Mouse (Mus musculus) large intestine, adult 2 months (tissue): Measurements from ENCODE around the gene Ugt1a6a. TPM values are rescaled to one million over a fixed set of nuclear protein-coding genes. Genes with fewer than 3 reads are reported as not detected.
A peak's percentile ranks its signal among the peaks of the same experiment; 100 is the strongest.
"Not testable (repeated sequence)": the region's sequence is repeated elsewhere in the genome, so short reads cannot be mapped to it uniquely, and the experiment has no call there.

ENCODE experiments used
- DNase-seq: peaks from one replicate; pipeline ENCODE4 v3.0.0-alpha.2; 2012; ENCODE audit warnings: low read depth, low spot score
- WGBS: fragments of 180-500 bp; shearing (Covaris S2); methylation state at CpG from one replicate; pipeline ENCODE4 v1.1.7; 2018; 5-methylcytosine and 5-hydroxymethylcytosine counted together
- polyA plus RNA-seq: library from polyadenylated mRNA; depleted of rRNA; stranded (reverse); fragments of >200 nt; gene quantifications from 2 replicates; pipeline ENCODE4 v1.2.3, GENCODE M21; 2012

The Ugt1a6a gene
- polyA plus RNA-seq, 1 experiment: 3.0 TPM

DNA sequence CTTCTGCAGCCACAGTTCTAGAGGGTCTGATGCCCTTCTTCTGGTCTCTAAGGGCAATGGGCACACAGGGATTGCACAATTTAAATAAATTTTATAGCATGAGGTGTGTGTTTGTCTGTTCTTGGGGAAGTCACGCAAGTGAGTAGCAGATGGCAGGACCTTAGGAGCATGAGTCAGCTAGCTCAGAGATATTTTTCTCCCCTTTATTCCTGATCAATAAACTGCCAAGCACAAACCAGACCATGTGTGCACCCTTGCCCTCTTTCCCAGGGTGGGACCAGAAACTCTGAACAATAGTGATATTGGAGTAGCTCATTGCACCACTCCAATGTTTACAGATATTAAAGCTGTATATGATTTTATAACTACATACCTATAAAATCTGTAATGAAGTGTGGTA lies 4.4 kb upstream of the Ugt1a6a start:
- not testable (repeated sequence) for DNase-seq
- 24% methylated on average over 1 of the region's 1 CpGs for WGBS

DNA sequence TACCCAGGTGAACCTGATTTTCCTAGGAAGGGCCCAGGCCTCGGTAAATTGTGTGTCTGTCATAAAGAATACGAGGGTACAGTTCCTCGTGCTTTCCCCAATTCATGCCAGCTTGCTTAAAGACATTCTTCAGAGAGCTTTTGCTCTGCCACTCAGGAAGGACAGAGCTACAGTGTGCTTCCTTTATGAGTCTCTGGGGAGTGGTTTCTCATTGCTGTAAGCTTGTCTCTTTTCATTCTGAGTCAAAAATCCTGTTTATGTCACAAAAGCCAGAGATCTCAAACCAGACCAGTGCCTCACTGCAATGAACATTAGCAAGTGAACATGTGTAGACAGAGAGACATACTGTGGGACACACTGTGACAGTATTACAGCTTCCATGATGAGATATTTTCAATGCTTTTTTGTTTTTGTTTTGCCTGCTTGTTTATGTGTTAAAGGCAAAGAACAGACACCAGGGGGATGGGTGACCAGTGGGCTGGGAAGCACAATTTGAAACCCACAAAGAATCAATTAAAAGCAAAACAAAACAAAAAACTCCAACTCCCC lies 627 bp upstream of the Ugt1a6a start:
- DNase-seq: no peak
- 10% methylated on average over 3 of the region's 3 CpGs for WGBS

DNA sequence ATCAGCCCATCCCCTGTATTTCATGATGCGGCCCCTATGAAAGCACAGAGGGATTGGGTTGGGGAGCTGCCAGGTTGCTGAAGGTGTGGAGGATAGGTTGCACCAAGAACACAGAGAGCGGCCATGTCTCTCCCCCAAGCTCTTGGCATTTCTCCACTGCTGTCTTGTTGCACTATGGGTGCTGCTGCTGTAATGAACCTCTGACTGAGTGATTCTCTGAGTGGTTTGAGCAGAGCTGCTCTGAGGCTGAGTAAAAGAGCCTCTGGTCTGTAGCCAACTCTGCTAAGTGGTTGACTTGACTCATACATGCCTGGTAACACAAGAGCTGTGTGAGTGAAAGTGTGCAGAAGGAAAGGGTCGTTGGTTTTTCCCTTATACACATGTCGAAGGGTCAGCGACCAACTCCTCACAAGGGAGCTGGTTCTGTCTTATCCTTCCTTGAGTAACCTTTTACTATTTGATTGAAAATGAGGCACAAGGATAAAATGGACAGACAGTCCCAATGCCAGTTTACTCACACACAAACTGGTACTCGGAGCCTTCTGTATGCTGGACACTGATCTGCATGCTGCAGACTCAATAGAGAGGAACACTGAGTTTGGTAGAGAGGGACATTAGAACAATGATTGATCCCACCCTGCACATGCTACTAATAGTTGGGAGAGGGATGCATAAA lies 758 bp downstream of the Ugt1a6a start:
- not testable (repeated sequence) for DNase-seq
- WGBS: 34% methylated on average over 6 of the region's 6 CpGs

DNA sequence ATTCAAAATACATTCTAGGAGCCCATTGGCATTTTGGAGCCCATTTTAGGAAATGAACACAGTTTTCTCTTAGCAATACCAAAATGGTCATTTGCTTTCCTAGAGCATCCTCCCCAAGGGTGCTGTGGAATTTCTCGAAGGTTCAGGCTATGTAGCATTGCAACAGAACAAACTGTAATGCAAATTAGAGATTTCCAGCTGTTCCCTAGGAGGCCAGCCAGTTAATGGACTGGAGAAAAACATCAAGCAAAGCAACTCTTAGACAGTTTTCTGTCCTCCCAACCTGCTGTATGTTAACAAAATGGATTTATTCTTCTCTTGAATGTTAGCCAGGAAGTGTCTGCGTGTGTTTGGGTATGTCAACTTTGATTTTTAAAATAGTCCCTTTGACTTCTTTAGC lies 2.0 kb downstream of the Ugt1a6a start:
- 52% methylated on average over 2 of the region's 2 CpGs for WGBS
- DNase-seq: no peak

DNA sequence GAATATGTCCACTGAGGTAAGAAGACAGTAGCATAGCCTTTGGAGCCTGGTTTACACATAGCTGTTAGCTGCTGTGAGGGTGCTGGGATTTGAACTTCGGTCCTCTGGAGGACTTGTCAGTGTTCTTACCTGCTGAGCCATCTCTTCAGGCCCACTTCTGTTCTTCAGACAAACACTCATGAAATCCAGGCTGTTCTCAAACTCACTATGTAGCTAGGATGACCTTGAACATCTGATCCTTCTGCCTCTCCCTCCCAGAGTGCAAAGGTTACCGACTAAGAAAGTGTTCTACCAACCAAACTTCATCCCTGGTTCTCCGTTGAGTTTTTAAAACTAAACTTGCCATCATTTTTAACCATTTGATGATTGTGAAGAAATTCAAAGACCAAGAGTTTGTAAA lies 2.7 kb downstream of the Ugt1a6a start:
- DNase-seq: no peak
- 53% methylated on average over 3 of the region's 3 CpGs for WGBS

DNA sequence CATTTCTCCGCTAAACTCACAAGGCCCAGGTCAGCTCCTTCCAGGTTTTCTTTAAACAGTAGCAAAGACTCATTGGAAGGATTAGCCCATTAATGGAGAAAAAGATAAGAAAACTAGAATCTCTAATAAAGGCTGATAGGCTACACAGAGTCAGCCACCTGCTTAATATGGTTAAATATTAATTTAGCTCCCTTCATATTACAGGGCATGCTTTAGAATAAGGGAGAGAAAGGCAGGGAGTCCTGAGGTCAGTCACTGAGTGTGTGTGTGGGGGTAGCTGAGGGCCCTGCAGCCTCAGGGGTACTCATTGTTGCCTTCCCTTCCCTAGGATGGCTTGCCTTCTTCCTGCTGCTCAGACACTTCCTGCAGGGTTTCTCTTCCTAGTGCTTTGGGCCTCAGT lies 3.5 kb downstream of the Ugt1a6a start:
- WGBS: 91% methylated on average over 1 of the region's 1 CpGs
- no peak for DNase-seq

DNA sequence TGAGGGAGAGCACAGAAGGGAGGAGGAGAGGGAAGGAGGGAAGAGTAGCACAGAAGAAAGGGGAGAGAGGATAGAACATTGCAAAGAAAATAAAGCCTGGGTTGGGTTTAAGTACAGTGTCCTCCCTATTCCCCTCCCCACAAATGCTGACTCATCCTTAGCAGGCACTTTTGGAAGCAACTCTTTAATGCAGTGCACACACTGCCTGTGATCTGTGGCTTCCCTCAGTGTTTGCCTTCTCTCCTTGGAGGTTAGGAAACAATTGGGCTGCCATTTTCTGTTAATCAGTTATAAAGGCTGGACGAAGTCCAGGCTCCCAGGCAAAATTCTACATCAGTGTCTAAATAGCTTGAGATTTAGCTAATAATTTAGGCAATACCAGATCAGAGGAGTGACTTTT lies 5.9 kb downstream of the Ugt1a6a start:
- WGBS: 22% methylated on average over 1 of the region's 1 CpGs
- DNase-seq: not testable (repeated sequence)

DNA sequence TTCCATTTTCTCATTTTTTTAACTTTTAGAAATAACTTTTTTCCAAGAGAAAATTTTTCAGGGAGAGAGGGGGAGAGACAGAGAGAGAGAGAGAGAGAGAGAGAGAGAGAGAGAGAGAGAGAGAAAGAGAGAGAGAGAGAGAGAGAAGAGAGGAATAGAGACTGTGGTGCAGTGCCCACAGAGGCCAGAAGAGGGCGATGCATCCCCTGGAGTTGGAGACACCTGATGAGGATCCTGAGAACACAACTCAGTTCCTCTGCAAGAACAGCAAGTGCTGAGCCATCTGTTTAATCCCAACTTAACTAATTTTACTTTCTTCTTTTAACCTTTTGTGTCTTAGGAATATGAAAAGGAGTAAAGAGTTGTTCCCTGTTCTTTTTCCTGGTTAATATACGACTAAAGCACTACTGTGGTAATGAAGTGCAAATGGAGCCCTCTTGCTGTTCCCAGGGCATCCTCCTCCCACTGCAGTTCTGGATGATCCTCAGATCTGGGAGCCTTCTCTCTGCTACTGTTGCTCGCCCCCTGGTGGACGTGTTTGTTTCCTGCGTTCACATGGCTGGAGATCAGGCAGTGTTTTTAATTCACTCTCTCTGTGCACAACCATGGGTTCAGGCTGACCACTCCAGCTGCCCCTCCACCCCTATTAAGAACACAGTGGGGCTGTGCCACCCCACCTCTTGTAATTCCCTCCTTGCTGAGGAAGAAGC lies 9.5 kb downstream of the Ugt1a6a start:
- WGBS: 4% methylated on average over 5 of the region's 5 CpGs
- DNase-seq: not testable (repeated sequence)

DNA sequence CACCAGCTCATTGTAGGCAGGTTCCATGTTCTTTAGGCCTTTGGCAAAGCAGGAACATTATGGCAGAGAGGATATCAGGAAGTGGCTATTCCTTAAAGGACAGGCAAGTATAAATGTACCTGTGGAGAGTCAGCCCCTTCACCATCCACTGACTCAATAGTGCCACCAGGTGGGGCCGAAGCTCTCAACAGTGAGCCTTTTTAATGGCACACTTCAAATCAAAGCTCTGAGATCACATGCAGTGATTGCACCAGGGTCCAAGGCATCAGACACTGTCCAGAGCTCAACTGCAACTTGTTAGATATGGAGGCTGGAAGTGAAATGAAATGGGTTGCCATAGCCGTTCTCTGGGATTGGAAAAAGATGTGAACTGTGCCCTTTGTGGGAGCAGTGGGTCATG lies 10.7 kb downstream of the Ugt1a6a start:
- 75% methylated on average over 2 of the region's 2 CpGs for whole genome bisulfite sequencing
- not testable (repeated sequence) for DNase-seq

DNA sequence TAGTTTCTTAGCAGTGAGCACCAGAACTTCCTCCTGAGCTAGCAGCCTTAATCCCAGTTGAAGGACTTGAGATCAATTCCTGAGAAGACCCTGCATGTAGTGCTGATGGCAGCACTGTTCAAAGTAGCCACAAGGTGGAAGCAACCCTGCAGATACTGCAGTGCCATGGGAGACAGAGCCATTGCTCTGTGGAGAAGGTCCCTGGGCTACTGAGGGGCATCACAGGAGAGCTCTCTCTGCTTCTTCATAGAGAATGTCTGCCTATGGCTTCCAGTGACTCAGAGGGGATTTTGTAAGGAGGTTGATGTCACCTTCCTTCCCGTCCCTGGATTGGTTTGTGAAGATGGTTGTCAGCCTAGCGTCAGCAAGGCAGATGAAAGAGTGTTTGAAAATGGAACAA lies 15.5 kb downstream of the Ugt1a6a start:
- DNase-seq: not testable (repeated sequence)
- 86% methylated on average over 2 of the region's 2 CpGs for WGBS

DNA sequence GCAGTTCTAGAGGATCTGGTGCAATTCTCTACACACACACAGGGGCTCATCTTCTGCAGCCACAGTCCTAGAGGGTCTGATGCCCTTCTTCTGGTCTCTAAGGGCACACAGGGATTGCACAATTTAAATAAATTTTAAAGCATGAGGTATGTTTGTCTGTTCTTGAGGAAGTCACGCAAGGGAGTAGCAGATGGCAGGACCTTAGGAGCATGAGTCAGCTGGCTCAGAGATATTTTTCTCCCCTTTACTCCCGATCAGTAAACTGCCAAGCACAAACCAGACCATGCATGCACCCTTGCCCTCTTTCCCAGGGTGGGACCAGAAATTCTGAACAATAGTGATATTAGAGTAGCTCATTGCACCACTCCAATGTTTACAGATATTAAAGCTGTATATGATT lies 23.8 kb downstream of the Ugt1a6a start:
- WGBS: 13% methylated on average over 2 of the region's 2 CpGs
- DNase-seq: peak; percentile 37

DNA sequence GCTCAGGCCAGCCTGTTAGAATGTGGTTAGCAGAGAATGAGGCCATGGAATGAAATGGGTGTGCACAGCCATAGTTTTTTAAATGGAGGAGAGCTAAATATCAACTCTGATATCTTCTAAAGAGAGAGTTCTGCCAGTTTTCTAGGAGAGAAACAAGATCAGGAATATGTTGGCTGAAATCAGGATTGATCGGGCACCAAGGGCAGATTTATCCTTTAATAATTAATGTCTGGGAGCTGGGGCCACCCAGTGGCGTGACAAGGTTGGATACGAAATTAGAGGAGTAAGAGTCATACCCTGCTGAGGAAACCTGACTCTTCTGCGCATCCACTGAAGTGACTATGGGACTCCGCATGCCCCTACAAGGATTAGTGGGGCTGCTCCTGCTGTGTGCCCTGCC lies 31.1 kb downstream of the Ugt1a6a start, which contains the start of gene Ugt1a5:
Gene Ugt1a5, plus strand, starts transcription at position 302 of the 400 bp plus-strand sequence.
- WGBS: 93% methylated on average over 5 of the region's 5 CpGs
- no peak for DNase-seq

DNA sequence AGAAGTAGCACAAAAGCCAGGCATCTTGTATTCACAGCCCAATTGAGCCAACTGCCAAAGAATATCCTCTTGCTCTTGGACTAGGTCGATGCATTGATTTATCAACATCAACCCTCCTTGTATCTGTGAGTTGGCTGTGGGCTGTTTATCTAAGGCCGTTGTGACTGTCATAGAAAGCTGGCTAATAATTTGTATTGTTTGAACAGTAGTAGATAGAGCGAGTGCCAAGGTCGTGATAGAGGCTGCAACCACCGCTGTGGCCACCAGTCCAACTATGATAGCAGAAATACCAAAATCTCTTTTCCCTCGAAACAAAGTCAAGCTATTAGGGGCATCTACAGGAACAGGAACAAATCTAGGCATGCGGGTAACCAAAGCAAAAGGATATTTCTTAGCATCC lies 37.6 kb downstream of the Ugt1a6a start:
- 81% methylated on average over 7 of the region's 7 CpGs for WGBS
- not testable (repeated sequence) for DNase-seq

DNA sequence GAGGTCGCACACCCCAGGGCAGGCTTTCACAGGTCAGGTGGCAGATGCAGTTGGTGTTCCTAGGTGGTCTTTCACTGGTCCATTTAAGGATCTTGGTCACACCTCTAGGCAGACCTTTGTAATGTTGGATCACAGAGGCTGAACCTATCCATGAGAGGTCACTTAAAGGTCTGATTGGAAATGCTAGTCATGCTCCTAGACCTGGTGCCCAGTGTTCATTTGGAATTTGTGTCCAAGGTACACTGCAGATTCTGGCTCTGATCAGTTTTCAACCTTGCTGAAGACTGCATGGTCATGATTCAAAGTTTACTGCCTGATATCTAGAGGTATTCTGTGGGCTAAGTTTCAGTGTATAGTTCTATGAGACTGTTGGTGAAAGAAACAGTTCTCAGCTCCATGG lies 45.0 kb downstream of the Ugt1a6a start:
- DNase-seq: no peak
- WGBS: 83% methylated on average over 1 of the region's 1 CpGs

DNA sequence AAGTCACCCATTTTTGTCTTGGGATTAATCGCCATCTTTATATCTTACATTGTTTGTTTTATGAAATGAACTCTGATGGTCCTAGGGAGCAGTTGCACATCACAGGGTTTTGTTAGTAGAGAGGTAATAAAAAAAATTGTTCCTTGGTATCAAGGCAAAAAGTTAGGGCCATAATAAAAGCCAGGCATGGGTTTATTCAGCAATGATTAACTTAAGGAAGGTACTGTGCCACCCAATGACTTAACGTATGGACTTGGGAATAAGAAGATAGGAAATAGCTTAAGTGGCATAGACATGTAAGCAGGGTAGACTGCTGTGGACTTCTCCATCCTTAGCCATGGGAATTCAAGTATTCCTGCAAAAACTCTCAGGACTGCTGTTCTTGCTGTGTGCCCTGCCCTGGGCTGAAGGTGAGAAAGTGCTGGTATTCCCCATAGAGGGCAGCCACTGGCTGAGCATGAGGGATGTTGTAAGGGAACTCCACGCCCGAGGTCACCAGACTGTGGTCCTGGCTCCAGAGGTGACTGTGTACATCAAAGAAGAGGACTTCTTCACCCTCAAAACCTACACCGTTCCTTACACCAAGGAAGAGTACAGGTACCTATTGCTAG lies 51.8 kb downstream of the Ugt1a6a start:
- peak; percentile 64 for DNase-seq
- WGBS: 29% methylated on average over 5 of the region's 5 CpGs

DNA sequence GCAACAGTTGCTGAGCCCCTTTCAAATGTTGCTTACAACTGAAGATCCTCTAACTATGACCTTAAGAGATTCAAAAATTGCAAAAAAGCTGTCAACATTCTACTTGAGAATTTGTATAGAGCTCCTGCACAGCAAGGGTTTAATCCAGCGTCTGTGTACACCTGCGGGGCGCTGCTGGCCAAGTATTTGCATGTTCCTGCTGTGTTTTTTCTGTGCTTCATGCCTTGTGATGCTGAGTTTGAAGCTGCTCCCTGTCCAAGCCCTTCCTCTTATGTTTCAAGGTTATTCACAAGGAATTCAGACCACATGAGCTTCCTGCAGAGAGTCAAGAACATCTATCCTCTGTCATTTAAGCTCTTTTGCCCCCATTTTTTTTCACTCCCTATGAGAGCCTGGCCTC lies 57.5 kb downstream of the Ugt1a6a start:
- no peak for DNase-seq
- WGBS: 83% methylated on average over 3 of the region's 3 CpGs

DNA sequence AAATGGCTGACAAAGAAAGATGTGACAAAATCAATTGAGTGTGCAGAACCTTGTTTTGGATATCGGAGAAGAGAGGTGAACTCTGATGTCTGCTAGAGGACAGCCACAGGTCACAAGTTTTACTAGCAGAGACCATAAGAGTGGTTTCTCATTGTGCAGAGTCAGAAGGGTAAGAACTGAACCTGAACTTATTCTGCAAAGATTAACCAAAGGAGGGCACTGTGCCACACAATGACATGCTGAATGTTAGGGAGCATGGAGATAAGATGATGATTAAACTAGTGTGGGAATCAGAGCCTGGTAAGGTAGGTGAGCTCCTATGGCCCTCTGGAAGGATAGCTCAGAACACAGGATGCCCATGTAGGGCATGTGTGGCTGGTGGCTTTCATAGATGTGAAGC lies 61.1 kb downstream of the Ugt1a6a start:
- 75% methylated on average over 1 of the region's 1 CpGs for WGBS
- no peak for DNase-seq

DNA sequence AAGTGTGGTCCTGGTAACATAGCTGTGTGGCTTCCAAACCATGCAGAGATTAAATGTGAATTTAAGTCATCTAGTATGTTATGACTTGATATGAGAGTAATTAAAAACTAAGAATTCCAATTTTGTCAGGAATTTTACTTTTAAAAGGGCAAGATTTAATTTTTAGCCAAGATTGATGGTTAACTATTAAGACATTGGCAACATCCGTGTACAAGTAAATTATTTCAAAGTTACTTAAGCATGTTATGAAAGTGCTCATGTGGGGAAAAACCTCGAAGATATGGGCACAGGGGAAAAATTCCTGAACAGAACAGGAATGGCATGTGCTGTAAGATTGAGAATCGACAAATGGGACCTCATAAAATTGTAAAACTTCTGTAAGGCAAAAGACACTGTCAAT lies 62.8 kb downstream of the Ugt1a6a start:
- WGBS: 68% methylated on average over 3 of the region's 3 CpGs

DNA sequence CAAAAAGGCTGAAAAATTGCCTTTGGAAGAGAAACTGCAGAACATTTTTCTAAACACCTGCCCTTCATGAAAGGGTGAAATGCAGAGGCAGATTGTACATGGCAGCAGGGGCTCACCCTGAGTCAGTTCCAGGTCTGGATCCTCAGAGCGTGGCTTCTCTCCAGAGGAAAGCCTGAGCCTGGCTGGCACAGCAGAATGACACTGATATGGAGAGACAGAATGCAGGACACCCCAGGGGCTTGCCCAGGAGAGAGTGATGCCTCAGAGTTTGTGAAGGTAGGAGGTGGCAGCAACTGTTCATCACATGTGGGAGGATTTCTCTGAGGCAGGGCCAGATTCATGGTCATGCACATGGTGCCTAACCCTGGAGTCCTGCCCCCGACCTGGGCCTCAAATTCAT lies 65.4 kb downstream of the Ugt1a6a start:
- no peak for DNase-seq
- WGBS: 75% methylated on average over 2 of the region's 2 CpGs

More for the DNA sequence above, 62.8 kb downstream of the Ugt1a6a start:
- no peak for DNase-seq

DNA sequence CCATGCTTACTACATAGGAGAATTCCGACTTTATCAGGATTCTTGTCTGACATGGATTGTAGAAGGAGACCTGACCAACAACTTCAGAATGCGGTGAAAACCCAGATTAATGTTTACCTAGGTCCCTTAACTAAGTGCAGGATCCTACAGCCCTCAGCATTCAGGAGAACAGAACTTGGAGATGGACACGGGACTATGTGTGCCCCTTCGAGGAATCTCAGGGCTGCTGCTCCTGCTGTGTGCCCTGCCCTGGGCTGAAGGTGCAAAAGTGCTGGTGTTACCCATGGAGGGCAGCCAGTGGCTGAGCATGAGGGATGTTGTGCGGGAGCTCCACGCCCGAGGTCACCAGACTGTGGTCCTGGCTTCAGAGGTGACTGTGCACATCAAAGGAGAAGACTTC lies 65.8 kb downstream of the Ugt1a6a start, which contains the start of gene Ugt1a2:
Gene Ugt1a2, plus strand, starts transcription at position 146 of the 400 bp plus-strand sequence.
- WGBS: 68% methylated on average over 7 of the region's 7 CpGs
- no peak for DNase-seq
